Mouse (Mus musculus) limb, embryonic 14.5 days (tissue): Measurements from ENCODE around the gene Cda. TPM values are rescaled to one million over a fixed set of nuclear protein-coding genes. Genes with fewer than 3 reads are reported as not detected.
A peak's percentile ranks its signal among the peaks of the same experiment; 100 is the strongest.

Experiments used
- ATAC-seq: fragments of 200-750 bp; cut with Nextera tagmentation; 2 replicates; pipeline ENCODE4 v1.8.0; 2017; ENCODE audit warnings: low read depth, moderate number of reproducible peaks, moderate TSS enrichment; ENCODE audit not compliant: low FRiP score
- DNase-seq: peaks from one replicate; pipeline ENCODE4 v3.0.0-alpha.2; 2015; ENCODE audit warnings: low spot score
- H3K27ac ChIP-seq: fragments of 300-500 bp; sonication (generic); replicated peaks from 2 replicates; pipeline ENCODE4 v1.5.1; 2014; ENCODE audit warnings: low read depth, mild to moderate bottlenecking, low read length, moderate library complexity, mixed read lengths
- H3K27me3 ChIP-seq: fragments of 300-500 bp; sonication (generic); 2 replicates; pipeline ENCODE4 v1.6.1; 2014; ENCODE audit warnings: low read length, mixed read lengths; ENCODE audit not compliant: control insufficient read depth, insufficient read depth
- H3K36me3 ChIP-seq: fragments of 300-500 bp; sonication (generic); 2 replicates; pipeline ENCODE4 v1.6.1; 2014; ENCODE audit warnings: mild to moderate bottlenecking, low read length, moderate library complexity, mixed read lengths; ENCODE audit not compliant: control insufficient read depth, insufficient read depth
- H3K4me1 ChIP-seq: fragments of 300-500 bp; sonication (generic); 2 replicates; pipeline ENCODE4 v1.6.1; 2014; ENCODE audit warnings: antibody characterized with exemption, low read length, mixed read lengths; ENCODE audit not compliant: control insufficient read depth, insufficient read depth
- H3K4me2 ChIP-seq: fragments of 300-500 bp; sonication (generic); replicated peaks from 2 replicates; pipeline ENCODE4 v1.6.1; 2014; ENCODE audit warnings: low read depth, mild to moderate bottlenecking, low read length, moderate library complexity; ENCODE audit not compliant: severe bottlenecking
- H3K4me3 ChIP-seq: fragments of 300-500 bp; sonication (generic); replicated peaks from 2 replicates; pipeline ENCODE4 v1.5.1; 2014; ENCODE audit warnings: low read length
- H3K9ac ChIP-seq: fragments of 300-500 bp; sonication (generic); 2 replicates; pipeline ENCODE4 v1.6.1; 2014; ENCODE audit warnings: mild to moderate bottlenecking, low read depth, low read length, moderate library complexity; ENCODE audit not compliant: severe bottlenecking
- H3K9me3 ChIP-seq: fragments of 300-500 bp; sonication (generic); 2 replicates; pipeline ENCODE4 v1.6.1; 2016; ENCODE audit warnings: low read length; ENCODE audit not compliant: control insufficient read depth
- POLR2A ChIP-seq: fragments of 200-500 bp; IDR thresholded peaks from 2 replicates; pipeline ENCODE4 v1.8.0; 2012; ENCODE audit warnings: inconsistent platforms, mild to moderate bottlenecking, moderate library complexity, borderline replicate concordance; ENCODE audit not compliant: insufficient read depth, insufficient read length; ENCODE audit errors: extremely low read depth
- WGBS: fragments of 180-500 bp; shearing (Covaris S2); extraction: QIAGEN DNeasy Blood & Tissue Kit; methylation state at CpG from one replicate; pipeline ENCODE4 v1.1.7; 2014; 5-methylcytosine and 5-hydroxymethylcytosine counted together
- polyA plus RNA-seq, 2 experiments: library from polyadenylated mRNA; depleted of rRNA in 1 of 2; stranded (reverse) in 1 of 2; unstranded in 1 of 2; fragments of >200 nt; fragmentation: Nextera tagmentation in 1 of 2; extraction: Ambion mirVana in 1 of 2; gene quantifications; 2 replicates each; pipeline versions ENCODE4 v1.2.1 to v1.2.3; 2012 to 2014

The Cda gene
- polyA plus RNA-seq, 2 experiments = 4.6 to 6.8 TPM

DNA sequence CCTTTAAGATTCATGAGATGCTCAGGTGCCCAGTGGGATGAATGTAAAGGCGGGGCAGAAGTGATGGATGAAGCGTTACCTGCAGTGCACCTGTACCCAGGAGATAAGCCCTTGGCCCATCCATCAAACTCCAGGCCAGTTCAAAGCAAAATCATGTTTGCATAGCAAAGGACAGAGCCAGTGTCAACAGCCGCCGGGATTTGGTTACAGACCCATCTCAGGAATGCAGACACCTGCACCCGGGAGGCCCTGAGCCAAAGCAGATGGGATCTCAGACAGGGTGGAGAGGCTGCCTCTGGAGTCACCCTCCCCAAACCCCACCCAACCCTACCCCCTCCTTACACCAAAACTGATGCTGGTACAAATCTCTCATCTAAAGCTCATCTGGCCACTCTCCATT lies 43.2 kb upstream of the Cda start:
- ATAC-seq = no peak
- H3K4me2 ChIP-seq = no peak overlapping the region
- no peaks in the 10 kb centered on the region for H3K4me1 ChIP-seq
- no peak overlapping the region for H3K27ac ChIP-seq
- no peak for DNase-seq
- WGBS = 12% methylated on average over 5 of the region's 5 CpGs
- TF ChIP-seq POLR2A = no peak
- H3K9ac ChIP-seq = no peak overlapping the region
- no peaks in the 10 kb centered on the region for H3K36me3 ChIP-seq
- no peaks in the 10 kb centered on the region for H3K9me3 ChIP-seq
- H3K4me3 ChIP-seq = no peak overlapping the region
- peaks cover 7% of the 10 kb centered on the region for H3K27me3 ChIP-seq

DNA sequence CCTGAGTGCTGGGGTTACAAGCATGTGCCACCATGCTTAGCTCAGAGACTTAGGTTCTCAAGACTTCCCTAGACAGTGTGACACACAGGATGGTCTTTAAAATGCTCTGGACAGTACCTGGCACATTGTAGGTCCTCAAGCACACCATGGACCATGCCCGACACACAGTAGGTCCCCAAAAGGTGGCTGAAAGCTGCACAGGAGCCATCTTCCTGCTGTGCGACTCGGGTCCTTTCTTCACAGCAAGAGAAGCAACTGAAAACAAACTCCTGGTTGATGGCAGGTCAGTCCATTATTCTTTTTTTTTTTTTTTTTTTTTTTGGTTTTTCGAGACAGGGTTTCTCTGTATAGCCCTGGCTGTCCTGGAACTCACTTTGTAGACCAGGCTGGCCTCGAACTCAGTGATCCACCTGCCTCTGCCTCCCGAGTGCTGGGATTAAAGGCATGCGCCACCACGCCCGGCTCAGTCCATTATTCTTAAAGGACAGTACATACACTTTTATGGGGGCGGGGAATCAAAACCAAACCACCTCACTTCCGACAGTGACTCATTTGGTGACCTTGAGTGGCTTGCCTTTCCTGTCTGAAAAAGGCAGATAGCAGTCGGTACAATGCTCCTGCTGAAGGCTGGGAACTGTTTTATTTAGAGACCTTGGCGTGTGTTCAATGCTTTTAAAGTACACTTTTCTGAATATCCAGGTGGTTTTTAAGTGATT lies 39.8 kb upstream of the Cda start:
- Histone ChIP-seq H3K4me2 (no peak overlapping the region), H3K36me3 (no peaks in the 10 kb centered on the region), H3K27me3 (peaks cover 7% of the 10 kb centered on the region), H3K4me1 (no peaks in the 10 kb centered on the region), H3K9me3 (no peaks in the 10 kb centered on the region), H3K4me3 (no peak overlapping the region), H3K27ac (no peak overlapping the region), H3K9ac (no peak overlapping the region)
- ATAC-seq (no peak), DNase-seq (no peak)
- TF ChIP-seq POLR2A = no peak
- WGBS = 79% methylated on average over 12 of the region's 13 CpGs

DNA sequence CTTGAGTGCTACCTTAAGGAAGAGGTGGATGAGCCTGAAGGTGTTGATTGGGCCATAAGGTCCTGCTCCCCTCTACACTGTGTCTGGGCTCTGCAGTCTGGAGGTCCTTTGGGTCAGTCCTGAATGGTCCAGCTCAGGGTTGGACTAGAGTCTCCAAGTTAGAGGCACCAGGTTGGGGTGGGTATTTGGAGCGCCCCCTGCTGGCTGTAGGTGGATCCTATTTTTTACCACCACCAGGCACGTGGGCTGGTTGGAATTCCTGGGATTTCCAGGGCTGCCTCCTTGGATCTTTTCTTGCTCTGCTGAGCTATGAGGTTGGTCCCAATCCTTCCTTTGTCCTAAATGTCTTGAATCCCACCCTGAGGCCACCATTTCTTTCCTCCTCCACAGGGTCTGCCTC lies 37.0 kb upstream of the Cda start:
- TF ChIP-seq POLR2A = no peak
- no peak overlapping the region for H3K9ac ChIP-seq
- 0% methylated on average over 2 of the region's 2 CpGs for WGBS
- no peaks in the 10 kb centered on the region for H3K9me3 ChIP-seq
- H3K4me2 ChIP-seq = no peak overlapping the region
- no peaks in the 10 kb centered on the region for H3K36me3 ChIP-seq
- no peaks in the 10 kb centered on the region for H3K27me3 ChIP-seq
- no peaks in the 10 kb centered on the region for H3K4me1 ChIP-seq
- H3K4me3 ChIP-seq = no peak overlapping the region
- no peak for DNase-seq
- no peak for ATAC-seq
- H3K27ac ChIP-seq = no peak overlapping the region

DNA sequence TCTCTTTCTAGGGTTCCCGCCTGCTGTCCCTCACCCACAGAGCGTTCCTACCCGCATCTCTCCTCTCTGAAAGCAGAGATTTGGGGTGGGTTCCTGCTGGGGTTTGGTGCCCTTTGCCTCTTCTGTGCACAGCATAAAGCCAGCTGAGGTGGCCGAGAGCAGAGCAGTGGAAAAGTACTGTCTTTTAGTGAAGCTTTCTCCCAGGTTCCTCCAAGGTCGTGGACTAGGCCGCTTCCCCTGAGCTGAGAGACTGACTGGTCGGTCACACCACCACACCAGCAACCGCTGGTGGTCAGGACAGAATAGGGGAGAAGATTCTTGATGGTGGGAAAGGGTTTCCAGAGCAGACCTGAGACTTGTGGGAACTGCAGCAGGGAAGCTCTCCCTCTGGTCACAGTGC lies 28.9 kb upstream of the Cda start:
- no peak for TF ChIP-seq POLR2A
- peaks cover 74% of the 10 kb centered on the region for H3K27me3 ChIP-seq
- ATAC-seq = no peak
- H3K4me1 ChIP-seq = peaks cover 6% of the 10 kb centered on the region; the same call in 1 of the 2 replicates
- no peak for DNase-seq
- no peaks in the 10 kb centered on the region for H3K9me3 ChIP-seq
- 7% methylated on average over 8 of the region's 8 CpGs for WGBS
- H3K27ac ChIP-seq = no peak overlapping the region
- H3K4me2 ChIP-seq = peak overlapping the region; percentile 52
- H3K4me3 ChIP-seq = peak overlapping the region; percentile 35; the same call in 1 of the 2 replicates
- no peak overlapping the region for H3K9ac ChIP-seq
- H3K36me3 ChIP-seq = no peaks in the 10 kb centered on the region

DNA sequence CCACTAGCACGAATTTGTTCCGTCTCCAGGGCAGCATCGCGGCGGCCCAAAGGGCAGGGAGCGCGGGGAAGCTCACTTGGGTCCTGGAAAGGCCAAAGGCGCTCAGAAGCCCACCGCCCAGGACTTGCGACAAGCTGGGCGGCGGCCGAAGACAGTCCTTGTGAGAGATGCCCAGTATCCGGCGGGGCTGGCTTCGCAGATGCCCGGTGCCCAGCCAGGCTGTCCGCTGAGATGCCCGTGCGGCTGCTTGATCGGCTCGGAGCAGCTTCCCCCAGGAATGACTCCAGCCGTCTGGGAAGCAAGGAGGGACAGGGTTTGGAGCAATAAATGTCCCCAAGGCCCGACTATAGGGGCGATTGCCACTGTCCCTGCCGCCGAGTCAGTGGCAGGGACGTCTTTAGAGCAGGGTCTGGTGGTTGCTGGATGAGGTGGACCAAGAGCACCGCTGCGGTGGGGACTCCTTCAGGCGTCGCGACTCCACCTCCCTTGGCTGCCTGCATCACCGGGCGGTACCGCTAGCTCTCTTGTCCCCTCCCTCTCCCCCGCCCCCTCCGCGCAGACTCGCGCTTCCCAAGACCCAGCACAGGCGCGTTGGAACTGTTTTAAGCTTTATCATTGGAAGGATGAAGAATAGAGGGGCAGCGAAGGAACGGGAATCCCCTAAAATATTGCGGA lies 28.3 kb upstream of the Cda start, which contains the start of gene Fam43b:
Gene Fam43b, minus strand, starts transcription at position 558 of the 675 bp plus-strand sequence.
- Histone ChIP-seq H3K27ac (no peak within 1 kb of the TSS), H3K4me1 (peaks cover 6% of the 10 kb centered on the region; the same call in 1 of the 2 replicates), H3K9me3 (no peaks in the 10 kb centered on the region), H3K9ac (no peak within 1 kb of the TSS), H3K36me3 (no peaks in the 10 kb centered on the region), H3K4me3 (peak within 1 kb of the TSS; percentile 35), H3K27me3 (peaks cover 74% of the 10 kb centered on the region), H3K4me2 (peak within 1 kb of the TSS; percentile 52)
- DNase-seq (peak; percentile 41), ATAC-seq (no peak)
- WGBS = under 1% methylated on average over 41 of the region's 46 CpGs
- no peak for TF ChIP-seq POLR2A
